Mouse (Mus musculus) midbrain, embryonic 12.5 days (tissue): Measurements from ENCODE around the gene Trim61. TPM values are rescaled to one million over a fixed set of nuclear protein-coding genes. Genes with fewer than 3 reads are reported as not detected.

Source experiments
- ATAC-seq: fragments of 200-750 bp; cut with Nextera tagmentation; 2 replicates; pipeline ENCODE4 v1.8.0; 2017; ENCODE audit warnings: low read depth, moderate TSS enrichment, moderate library complexity; ENCODE audit not compliant: low FRiP score
- H3K27ac ChIP-seq: fragments of 300-500 bp; sonication (generic); replicated peaks from 2 replicates; pipeline ENCODE4 v1.5.1; 2016; ENCODE audit warnings: mild to moderate bottlenecking
- H3K27me3 ChIP-seq: fragments of 300-500 bp; sonication (generic); 2 replicates; pipeline ENCODE4 v1.6.1; 2016; ENCODE audit warnings: mild to moderate bottlenecking
- H3K36me3 ChIP-seq: fragments of 300-500 bp; sonication (generic); 2 replicates; pipeline ENCODE4 v1.6.1; 2016
- H3K4me1 ChIP-seq: fragments of 300-500 bp; sonication (generic); 2 replicates; pipeline ENCODE4 v1.6.1; 2016
- H3K4me2 ChIP-seq: fragments of 300-500 bp; sonication (generic); replicated peaks from 2 replicates; pipeline ENCODE4 v1.6.1; 2016; ENCODE audit warnings: mild to moderate bottlenecking, moderate library complexity
- H3K4me3 ChIP-seq: fragments of 300-500 bp; sonication (generic); 2 replicates; pipeline ENCODE4 v1.5.1; 2016; ENCODE audit warnings: mild to moderate bottlenecking
- H3K9ac ChIP-seq: fragments of 300-500 bp; sonication (generic); replicated peaks from 2 replicates; pipeline ENCODE4 v1.6.1; 2016; ENCODE audit warnings: mild to moderate bottlenecking, moderate library complexity
- H3K9me3 ChIP-seq: fragments of 300-500 bp; sonication (generic); 2 replicates; pipeline ENCODE4 v1.6.1; 2016; ENCODE audit warnings: mild to moderate bottlenecking
- WGBS: fragments of 180-500 bp; shearing (Covaris S2); methylation state at CpG from one replicate; pipeline ENCODE4 v1.1.7; 2016; 5-methylcytosine and 5-hydroxymethylcytosine counted together
- polyA plus RNA-seq: library from polyadenylated mRNA; unstranded; fragments of >200 nt; fragmentation: Nextera tagmentation; extraction: Ambion mirVana; gene quantifications from 2 replicates; pipeline ENCODE4 v1.2.1, GENCODE M21; 2016

Gene Trim61
- not detected in 2 replicates for polyA plus RNA-seq

GRCm38 (mm10) chr8:65018423-65018822, at the start of gene Trim61, which contains the start of gene Trim60:
Gene Trim61 (minus strand): TSS chr8:65018523.
Gene Trim60 (minus strand): TSS chr8:65018584.
- Histone ChIP-seq H3K27me3 (no peaks in the 10 kb centered on the region), H3K9ac (no peak within 1 kb of the TSS), H3K4me3 (no peak within 1 kb of the TSS), H3K9me3 (no peaks in the 10 kb centered on the region), H3K27ac (no peak within 1 kb of the TSS), H3K36me3 (no peaks in the 10 kb centered on the region), H3K4me1 (no peaks in the 10 kb centered on the region), H3K4me2 (no peak within 1 kb of the TSS)
- ATAC-seq = no peak
- 93% methylated on average over 8 of the region's 8 CpGs for WGBS

GRCm38 (mm10) chr8:65067694-65068472, 49.6 kb upstream of the Trim61 start:
- peak overlapping the region; percentile 34 for H3K4me2 ChIP-seq
- peak; percentile 85 for ATAC-seq
- WGBS = 26% methylated on average over 10 of the region's 10 CpGs

GRCm38 (mm10) chr8:65067031-65067430, 48.7 kb upstream of the Trim61 start:
- Histone ChIP-seq H3K9me3 (no peaks in the 10 kb centered on the region), H3K27me3 (peaks cover 19% of the 10 kb centered on the region), H3K4me3 (no peak overlapping the region), H3K36me3 (no peaks in the 10 kb centered on the region), H3K4me2 (no peak overlapping the region), H3K9ac (no peak overlapping the region), H3K27ac (no peak overlapping the region), H3K4me1 (0 out of 2 replicates have a peak, but pooled peaks cover 6% of the 10 kb centered on the region)
- no peak for ATAC-seq
- WGBS = 96% methylated on average over 4 of the region's 4 CpGs

More at GRCm38 (mm10) chr8:65067694-65068472, 49.6 kb upstream of the Trim61 start:
- H3K9me3 ChIP-seq = no peaks in the 10 kb centered on the region
- H3K27me3 ChIP-seq = peaks cover 19% of the 10 kb centered on the region
- H3K4me3 ChIP-seq = no peak overlapping the region
- H3K9ac ChIP-seq = no peak overlapping the region
- H3K27ac ChIP-seq = no peak overlapping the region
- H3K4me1 ChIP-seq = 0 out of 2 replicates have a peak, but pooled peaks cover 6% of the 10 kb centered on the region
- H3K36me3 ChIP-seq = no peaks in the 10 kb centered on the region

- Histone ChIP-seq H3K4me3 (no peak overlapping the region), H3K36me3 (no peaks in the 10 kb centered on the region), H3K27me3 (peaks cover 19% of the 10 kb centered on the region), H3K9me3 (no peaks in the 10 kb centered on the region), H3K4me2 (no peak overlapping the region), H3K27ac (no peak overlapping the region), H3K4me1 (0 out of 2 replicates have a peak, but pooled peaks cover 6% of the 10 kb centered on the region), H3K9ac (no peak overlapping the region)
- ATAC-seq = no peak
- WGBS = 98% methylated on average over 3 of the region's 3 CpGs
Measured at GRCm38 (mm10) chr8:65065622-65066021, 47.3 kb upstream of the Trim61 start.

GRCm38 (mm10) chr8:65064071-65064470, 45.7 kb upstream of the Trim61 start:
- no peak for ATAC-seq
- no peak overlapping the region for H3K4me2 ChIP-seq
- no peak overlapping the region for H3K27ac ChIP-seq
- no peak overlapping the region for H3K4me3 ChIP-seq
- H3K27me3 ChIP-seq = peaks cover 19% of the 10 kb centered on the region
- H3K9ac ChIP-seq = no peak overlapping the region
- WGBS = 62% methylated on average over 2 of the region's 2 CpGs
- 0 out of 2 replicates have a peak, but pooled peaks cover 6% of the 10 kb centered on the region for H3K4me1 ChIP-seq
- no peaks in the 10 kb centered on the region for H3K36me3 ChIP-seq
- no peaks in the 10 kb centered on the region for H3K9me3 ChIP-seq

- ATAC-seq = no peak
- Histone ChIP-seq H3K27me3 (peaks cover 17% of the 10 kb centered on the region), H3K4me2 (no peak overlapping the region), H3K4me3 (no peak overlapping the region), H3K36me3 (no peaks in the 10 kb centered on the region), H3K9me3 (no peaks in the 10 kb centered on the region), H3K4me1 (no peaks in the 10 kb centered on the region), H3K27ac (no peak overlapping the region), H3K9ac (no peak overlapping the region)
- WGBS = 65% methylated on average over 4 of the region's 4 CpGs
Measured at GRCm38 (mm10) chr8:65062195-65062594, 43.9 kb upstream of the Trim61 start.

GRCm38 (mm10) chr8:65056722-65057121, 38.4 kb upstream of the Trim61 start:
- H3K9ac ChIP-seq = no peak overlapping the region
- no peak overlapping the region for H3K4me3 ChIP-seq
- no peaks in the 10 kb centered on the region for H3K4me1 ChIP-seq
- no peak overlapping the region for H3K27ac ChIP-seq
- H3K36me3 ChIP-seq = no peaks in the 10 kb centered on the region
- H3K27me3 ChIP-seq = no peaks in the 10 kb centered on the region
- no peak for ATAC-seq
- no peak overlapping the region for H3K4me2 ChIP-seq
- WGBS = 92% methylated on average over 4 of the region's 4 CpGs
- no peaks in the 10 kb centered on the region for H3K9me3 ChIP-seq

GRCm38 (mm10) chr8:65053968-65054367, 35.6 kb upstream of the Trim61 start:
- no peak overlapping the region for H3K4me3 ChIP-seq
- H3K27ac ChIP-seq = no peak overlapping the region
- H3K27me3 ChIP-seq = no peaks in the 10 kb centered on the region
- no peaks in the 10 kb centered on the region for H3K36me3 ChIP-seq
- 72% methylated on average over 5 of the region's 5 CpGs for WGBS
- ATAC-seq = no peak
- no peaks in the 10 kb centered on the region for H3K4me1 ChIP-seq
- no peaks in the 10 kb centered on the region for H3K9me3 ChIP-seq
- H3K4me2 ChIP-seq = no peak overlapping the region
- H3K9ac ChIP-seq = no peak overlapping the region

GRCm38 (mm10) chr8:65053554-65053953, 35.2 kb upstream of the Trim61 start:
- Histone ChIP-seq H3K4me2 (no peak overlapping the region), H3K9me3 (no peaks in the 10 kb centered on the region), H3K36me3 (no peaks in the 10 kb centered on the region), H3K27me3 (no peaks in the 10 kb centered on the region), H3K9ac (no peak overlapping the region), H3K4me1 (no peaks in the 10 kb centered on the region), H3K4me3 (no peak overlapping the region), H3K27ac (no peak overlapping the region)
- 90% methylated on average over 3 of the region's 3 CpGs for WGBS
- ATAC-seq = no peak

- no peak overlapping the region for H3K27ac ChIP-seq
- no peak overlapping the region for H3K4me2 ChIP-seq
- H3K4me3 ChIP-seq = no peak overlapping the region
- no peaks in the 10 kb centered on the region for H3K27me3 ChIP-seq
- no peaks in the 10 kb centered on the region for H3K9me3 ChIP-seq
- H3K9ac ChIP-seq = no peak overlapping the region
- H3K4me1 ChIP-seq = no peaks in the 10 kb centered on the region
- H3K36me3 ChIP-seq = no peaks in the 10 kb centered on the region
- no peak for ATAC-seq
- WGBS = 86% methylated on average over 4 of the region's 4 CpGs
Measured at GRCm38 (mm10) chr8:65047801-65048200, 29.5 kb upstream of the Trim61 start.

GRCm38 (mm10) chr8:65047193-65047592, 28.9 kb upstream of the Trim61 start:
- no peaks in the 10 kb centered on the region for H3K27me3 ChIP-seq
- no peak overlapping the region for H3K4me2 ChIP-seq
- ATAC-seq = no peak
- 91% methylated on average over 4 of the region's 4 CpGs for WGBS
- H3K9me3 ChIP-seq = no peaks in the 10 kb centered on the region
- no peaks in the 10 kb centered on the region for H3K4me1 ChIP-seq
- H3K9ac ChIP-seq = no peak overlapping the region
- no peak overlapping the region for H3K27ac ChIP-seq
- no peak overlapping the region for H3K4me3 ChIP-seq
- H3K36me3 ChIP-seq = no peaks in the 10 kb centered on the region

- WGBS = 30% methylated on average over 5 of the region's 5 CpGs
- ATAC-seq = no peak
- Histone ChIP-seq H3K4me2 (no peak overlapping the region), H3K4me1 (no peaks in the 10 kb centered on the region), H3K27ac (no peak overlapping the region), H3K27me3 (no peaks in the 10 kb centered on the region), H3K36me3 (no peaks in the 10 kb centered on the region), H3K9ac (no peak overlapping the region), H3K4me3 (no peak overlapping the region), H3K9me3 (no peaks in the 10 kb centered on the region)
Measured at GRCm38 (mm10) chr8:65046565-65046964, 28.2 kb upstream of the Trim61 start.
